Mouse (Mus musculus) stomach, adult 2 months (tissue): ENCODE measurements around the gene Sox15. TPM values are rescaled to one million over a fixed set of nuclear protein-coding genes. Genes with fewer than 3 reads are reported as not detected.

Experiments used
- polyA plus RNA-seq: library from polyadenylated mRNA; depleted of rRNA; stranded (reverse); fragments of >200 nt; gene quantifications from 2 replicates; pipeline ENCODE4 v1.2.3, GENCODE M21; 2012; rRNA removed

Sox15 gene
- polyA plus RNA-seq = 5.0 and 6.1 TPM in 2 replicates

DNA sequence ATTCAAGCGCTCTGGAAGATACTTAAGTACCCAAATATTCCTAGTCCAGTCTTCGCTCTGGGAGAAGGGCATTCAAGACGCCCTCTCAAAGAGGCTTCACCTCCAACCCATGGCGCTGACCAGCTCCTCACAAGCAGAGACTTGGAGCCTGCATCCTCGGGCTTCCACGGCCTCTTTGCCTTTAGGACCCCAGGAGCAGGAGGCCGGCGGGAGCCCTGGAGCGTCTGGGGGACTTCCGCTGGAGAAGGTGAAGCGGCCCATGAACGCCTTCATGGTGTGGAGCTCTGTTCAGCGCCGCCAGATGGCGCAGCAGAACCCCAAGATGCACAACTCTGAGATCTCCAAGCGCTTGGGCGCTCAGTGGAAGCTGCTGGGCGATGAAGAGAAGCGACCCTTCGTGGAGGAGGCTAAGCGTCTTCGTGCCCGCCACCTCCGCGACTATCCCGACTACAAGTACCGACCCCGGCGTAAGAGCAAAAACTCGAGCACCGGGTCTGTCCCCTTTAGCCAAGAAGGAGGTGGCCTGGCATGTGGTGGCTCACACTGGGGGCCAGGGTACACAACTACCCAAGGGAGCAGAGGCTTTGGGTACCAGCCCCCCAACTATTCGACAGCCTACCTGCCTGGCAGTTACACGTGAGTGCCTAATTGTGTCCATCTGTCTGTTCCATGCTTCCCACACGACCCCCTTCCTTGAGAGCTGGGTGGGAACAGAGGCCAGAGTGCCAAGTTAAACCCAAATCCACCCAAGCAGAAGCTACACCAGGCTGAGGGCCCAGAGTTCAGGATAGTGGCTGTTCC lies at the start of gene Sox15:
Gene Sox15 (plus strand): TSS at position 51 of the 801 bp plus-strand sequence.

GRCm38 (mm10) chr11:69605726-69606490 lies 49.2 kb upstream of the Sox15 start, which contains the start of gene Atp1b2:
Gene Atp1b2, minus strand, starts transcription at chr11:69605942.

DNA sequence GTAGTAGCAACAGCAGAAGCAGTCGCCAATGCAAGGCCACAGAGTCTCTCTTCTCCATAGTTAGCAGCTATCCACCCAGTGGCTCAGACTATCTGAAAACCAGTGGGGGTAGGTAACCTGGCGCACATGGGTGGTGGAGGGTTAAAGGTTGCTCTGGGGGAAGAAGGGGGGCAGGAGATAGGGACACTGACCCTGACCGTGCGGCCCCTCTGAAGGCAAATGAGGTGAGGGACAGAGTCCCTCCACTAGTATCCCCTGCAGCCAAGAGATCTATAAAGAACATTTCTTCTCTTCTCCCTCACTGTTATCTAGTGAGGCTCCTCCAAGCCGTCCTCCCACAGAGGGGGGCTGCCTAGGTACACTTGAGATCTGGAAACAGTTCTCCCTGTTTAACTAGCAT lies 37.3 kb upstream of the Sox15 start, which contains the start of gene Shbg:
Gene Shbg (minus strand): TSS at position 101 of the 400 bp plus-strand sequence.

GRCm38 (mm10) chr11:69621571-69622268 lies 33.4 kb upstream of the Sox15 start, which contains the start of gene Sat2:
Gene Sat2, plus strand, starts transcription at chr11:69622024.

GRCm38 (mm10) chr11:69632284-69633089 lies 22.6 kb upstream of the Sox15 start, which contains the start of gene Fxr2:
Gene Fxr2, plus strand, starts transcription at chr11:69632990.

DNA sequence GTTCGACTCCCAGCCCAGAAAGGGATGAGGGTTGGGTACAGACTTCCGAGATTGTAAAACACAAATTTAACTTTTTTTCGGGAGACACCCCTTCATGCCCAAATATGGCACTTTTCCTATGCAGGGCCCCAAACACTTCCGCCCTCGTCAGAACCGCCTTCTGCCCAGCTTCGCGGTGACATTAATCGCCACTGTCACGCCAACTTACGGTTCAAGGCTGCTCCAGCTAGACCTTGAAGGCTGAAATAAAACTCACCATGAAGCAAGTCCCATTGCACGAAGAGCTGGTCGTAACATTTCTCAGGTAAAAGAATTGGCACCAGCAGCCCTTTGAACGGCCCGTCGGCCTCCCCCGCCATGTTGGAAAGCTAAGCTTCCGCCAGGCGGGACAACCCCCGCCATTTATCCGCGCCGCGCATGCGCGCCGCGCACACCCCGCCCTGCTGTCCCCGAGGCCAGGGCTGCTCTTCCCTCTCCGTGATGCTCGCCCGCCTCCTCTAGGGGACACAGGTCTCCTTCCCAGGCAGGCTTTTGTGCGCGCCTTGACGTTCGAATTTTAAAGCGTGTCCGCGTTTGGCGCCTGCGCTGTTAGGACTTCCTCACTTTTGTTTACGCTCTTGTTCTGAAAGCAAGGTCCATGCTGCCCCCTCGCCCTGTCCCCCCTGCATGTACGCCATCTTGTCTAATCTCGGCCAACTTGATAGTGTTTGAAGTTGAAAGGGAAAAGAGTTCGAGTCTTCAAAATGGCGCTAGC lies 7.3 kb downstream of the Sox15 start, which contains the start of gene Mpdu1:
Gene Mpdu1 (minus strand): TSS at position 430 of the 754 bp plus-strand sequence.

DNA sequence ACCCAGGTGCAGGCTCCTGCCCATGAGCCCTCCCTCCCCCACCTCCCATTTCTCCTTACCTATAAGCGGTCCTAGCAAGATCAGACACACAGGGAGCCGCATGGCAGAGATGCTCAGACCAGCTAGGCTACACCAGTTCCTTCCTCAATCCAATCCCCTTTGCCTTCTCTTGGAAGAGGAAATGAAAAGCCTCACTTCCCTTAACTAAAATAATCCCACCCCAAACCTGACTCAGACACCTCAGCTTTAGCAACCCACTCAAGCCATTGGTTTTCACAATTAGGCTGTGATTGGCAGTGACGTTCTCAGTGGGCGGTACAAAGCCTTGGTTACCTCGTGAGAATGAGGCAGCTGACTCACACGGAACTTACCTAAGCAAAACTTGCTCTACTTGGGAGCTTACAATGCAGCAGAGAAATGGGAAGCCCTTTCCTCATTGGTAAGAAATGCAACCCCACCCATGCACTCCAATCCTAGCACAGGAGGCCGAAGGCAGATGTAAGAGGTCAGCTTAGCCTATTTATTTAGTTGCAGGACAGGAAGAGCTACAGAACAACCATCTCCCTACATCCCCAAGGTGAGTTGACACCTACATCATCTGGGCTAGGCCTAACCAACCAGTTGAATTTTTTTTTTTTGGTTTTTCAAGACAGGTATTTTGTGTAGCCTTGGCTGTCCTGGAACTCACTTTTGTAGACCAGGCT lies 11.0 kb downstream of the Sox15 start, which contains the start of gene Cd68:
Gene Cd68 (minus strand): TSS at position 193 of the 704 bp plus-strand sequence.

DNA sequence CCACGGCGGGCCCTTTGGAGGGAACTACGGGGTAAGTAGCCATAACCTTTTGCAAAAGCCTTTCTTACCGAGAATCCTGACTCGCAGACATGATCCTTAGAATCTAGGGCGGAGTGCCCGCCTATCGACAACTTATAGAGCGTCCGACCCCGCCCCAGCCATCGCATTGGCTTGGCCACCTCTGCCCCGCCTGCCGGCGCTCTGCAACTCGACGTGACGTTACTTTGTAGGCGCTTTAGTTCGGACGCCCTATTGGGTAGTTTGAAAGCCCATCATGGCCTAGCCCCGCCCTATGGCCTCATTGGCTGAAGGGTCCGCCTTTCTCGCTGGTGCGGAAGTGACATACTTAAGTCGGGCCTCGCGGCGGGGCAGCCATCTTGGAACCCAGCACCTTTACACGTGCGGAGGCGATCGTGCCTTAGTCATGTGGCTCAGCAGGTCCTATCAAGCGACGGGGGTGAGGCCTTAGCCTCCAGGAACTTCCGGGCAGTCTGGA lies 17.1 kb downstream of the Sox15 start, which contains the start of gene Eif4a1:
Gene Eif4a1 (minus strand): TSS at position 213 of the 496 bp plus-strand sequence.

GRCm38 (mm10) chr11:69681314-69682208 lies 26.4 kb downstream of the Sox15 start, which contains the start of gene Senp3:
Gene Senp3, minus strand, starts transcription at chr11:69682084.

GRCm38 (mm10) chr11:69685526-69686148 lies 30.5 kb downstream of the Sox15 start, which contains the start of gene Tnfsf13:
Gene Tnfsf13, minus strand, starts transcription at chr11:69685784.

GRCm38 (mm10) chr11:69695361-69696181 lies 40.5 kb downstream of the Sox15 start, which contains the start of the genes Tnfsf12 and Tnfsfm13:
Gene Tnfsf12, minus strand, starts transcription at chr11:69695849.
Gene Tnfsfm13, minus strand, starts transcription at chr11:69696098.

Other genes starting within 250 kb of the Sox15 start
- 9.5 and 10.6 TPM in 2 replicates for gene Kdm6b, start 241.6 kb upstream of the Sox15 start, polyA plus RNA-seq
- 0.01 and 0.08 TPM in 2 replicates for gene Dnah2, start 106.2 kb upstream of the Sox15 start, polyA plus RNA-seq
- gene Efnb3, start 95.1 kb upstream of the Sox15 start, polyA plus RNA-seq = 0.27 and 0.34 TPM in 2 replicates
- 8.5 and 11.1 TPM in 2 replicates for gene Wrap53, start 75.1 kb upstream of the Sox15 start, polyA plus RNA-seq
- 22.0 and 27.4 TPM in 2 replicates for gene Trp53, start 75.0 kb upstream of the Sox15 start, polyA plus RNA-seq
- gene Atp1b2, start 49.4 kb upstream of the Sox15 start, polyA plus RNA-seq = 4.4 and 7.2 TPM in 2 replicates
- gene Shbg, start 37.4 kb upstream of the Sox15 start, polyA plus RNA-seq = not detected in 2 replicates
- 0.60 and 0.94 TPM in 2 replicates for gene Sat2, start 33.3 kb upstream of the Sox15 start, polyA plus RNA-seq
- gene Fxr2, start 22.3 kb upstream of the Sox15 start, polyA plus RNA-seq = 26.3 and 30.1 TPM in 2 replicates
- gene Mpdu1, start 7.3 kb downstream of the Sox15 start, polyA plus RNA-seq = 79.1 and 96.6 TPM in 2 replicates
- 19.8 and 26.7 TPM in 2 replicates for gene Cd68, start 10.8 kb downstream of the Sox15 start, polyA plus RNA-seq
- 47.2 and 66.8 TPM in 2 replicates for gene Eif4a1, start 17.1 kb downstream of the Sox15 start, polyA plus RNA-seq
- 10.6 and 12.6 TPM in 2 replicates for gene Senp3, start 26.8 kb downstream of the Sox15 start, polyA plus RNA-seq
- 1.0 and 1.7 TPM in 2 replicates for gene Tnfsf13, start 30.5 kb downstream of the Sox15 start, polyA plus RNA-seq
- gene Tnfsf12, start 40.5 kb downstream of the Sox15 start, polyA plus RNA-seq = 15.9 and 22.7 TPM in 2 replicates
- 4.2 and 5.1 TPM in 2 replicates for gene Tnfsfm13, start 40.8 kb downstream of the Sox15 start, polyA plus RNA-seq
- gene Polr2a, start 103.3 kb downstream of the Sox15 start, polyA plus RNA-seq = 7.3 and 12.3 TPM in 2 replicates
- gene Slc35g3, start 106.7 kb downstream of the Sox15 start, polyA plus RNA-seq = 0.12 and 0.19 TPM in 2 replicates
- gene Zbtb4, start 110.6 kb downstream of the Sox15 start, polyA plus RNA-seq = 10.3 and 17.5 TPM in 2 replicates
- 3.2 and 5.8 TPM in 2 replicates for gene Chrnb1, start 140.6 kb downstream of the Sox15 start, polyA plus RNA-seq
- 2.3 and 2.6 TPM in 2 replicates for gene Fgf11, start 146.5 kb downstream of the Sox15 start, polyA plus RNA-seq
- 23.4 and 35.3 TPM in 2 replicates for gene Tmem102, start 150.3 kb downstream of the Sox15 start, polyA plus RNA-seq
- gene Gm39566, start 160.0 kb downstream of the Sox15 start, polyA plus RNA-seq = not detected in 2 replicates
- not detected in 2 replicates for gene Spem2, start 163.2 kb downstream of the Sox15 start, polyA plus RNA-seq
- gene Spem1, start 166.9 kb downstream of the Sox15 start, polyA plus RNA-seq = 0.05 TPM in 1 of 2 replicates, not detected in the other
- gene Nlgn2, start 182.5 kb downstream of the Sox15 start, polyA plus RNA-seq = 10.0 and 11.0 TPM in 2 replicates
- 105 and 145 TPM in 2 replicates for gene Tmem256, start 183.2 kb downstream of the Sox15 start, polyA plus RNA-seq
- gene Plscr3, start 191.1 kb downstream of the Sox15 start, polyA plus RNA-seq = 51.9 and 53.6 TPM in 2 replicates
- 18.6 and 19.9 TPM in 2 replicates for gene Tnk1, start 203.4 kb downstream of the Sox15 start, polyA plus RNA-seq
- gene Tmem95, start 222.7 kb downstream of the Sox15 start, polyA plus RNA-seq = not detected in 2 replicates
- 7.2 and 8.2 TPM in 2 replicates for gene Kctd11, start 226.1 kb downstream of the Sox15 start, polyA plus RNA-seq
- gene Acap1, start 240.2 kb downstream of the Sox15 start, polyA plus RNA-seq = 0.81 and 1.9 TPM in 2 replicates
- gene 2810408A11Rik, start 245.7 kb downstream of the Sox15 start, polyA plus RNA-seq = 0.77 and 1.0 TPM in 2 replicates
- gene Neurl4, start 245.8 kb downstream of the Sox15 start, polyA plus RNA-seq = 11.5 and 14.7 TPM in 2 replicates